Mouse (Mus musculus): ENCODE measurements around the gene Rap1gap2. TPM values are rescaled to one million over a fixed set of nuclear protein-coding genes. Genes with fewer than 3 reads are reported as not detected.

Gene Rap1gap2
- total RNA-seq, 1 experiment from 2014 or later, result 194 TPM

Other genes starting within 250 kb of the Rap1gap2 start
- not detected in 3 replicates for gene Olfr412, start 248.8 kb downstream of the Rap1gap2 start, total RNA-seq (2017)
- gene Ccdc92b, start 8.7 kb upstream of the Rap1gap2 start, total RNA-seq (2017), result not detected in 3 replicates
- 13.9 to 24.2 TPM (median 16.7 TPM) in 3 replicates for gene Cluh, start 38.6 kb upstream of the Rap1gap2 start, total RNA-seq (2017)
- 110 to 123 TPM (median 118 TPM) in 3 replicates for gene Pafah1b1, start 113.8 kb upstream of the Rap1gap2 start, total RNA-seq (2017)
- 26.1 to 29.5 TPM (median 28.1 TPM) in 3 replicates for gene Mettl16, start 159.9 kb upstream of the Rap1gap2 start, total RNA-seq (2017)
- gene Mnt, start 220.0 kb upstream of the Rap1gap2 start, total RNA-seq (2017), result 8.0 to 14.0 TPM (median 9.5 TPM) in 3 replicates

Data from monocyte, adult 5-6 weeks (primary cell).